28 mouse cellular contexts compared by ENCODE assay signal in the genomic region with DNA sequence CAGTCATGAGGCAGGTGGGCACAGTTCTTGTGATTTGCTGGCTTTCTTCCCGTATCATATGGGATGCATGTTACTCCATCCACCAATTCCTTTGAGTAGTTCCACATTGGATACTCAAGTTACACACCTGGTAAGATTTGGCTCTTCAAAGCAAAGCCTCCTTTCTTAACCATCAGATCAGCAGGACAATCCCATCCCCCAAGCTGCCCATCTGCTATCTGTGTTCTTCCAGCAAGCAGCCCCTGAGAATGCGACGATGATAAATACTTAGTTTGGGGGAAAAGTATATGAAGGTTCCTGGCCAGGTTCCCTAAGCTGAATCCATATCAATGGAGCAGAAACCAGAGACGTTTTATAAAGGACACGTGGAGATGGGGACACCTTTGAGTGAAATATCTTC. TPM values are rescaled to one million over a fixed set of nuclear protein-coding genes. Genes with fewer than 3 reads are reported as not detected.
DNase-seq lines count a peak whose midpoint lies in the region; ATAC-seq and TF ChIP-seq lines count a peak whose summit lies in the region.
"Had no signal": no experiment of that assay in that cellular context is flagged by ENCODE, and none has a peak within 500 bp of the region (broad histone marks: within the 10 kb centered on the region; RNA-seq: fewer than 3 reads in every experiment).

No protein-coding gene starts in this region.

- peaks cover 3% of the 10 kb centered on the region for H3K36me3 ChIP-seq in heart, adult 2 months (ENCODE audit: control insufficient read depth, insufficient read depth, low read length)
- no peaks in the 10 kb centered on the region for H3K36me3 ChIP-seq in kidney, embryonic 14.5 days (ENCODE audit: control insufficient read depth, insufficient read depth, low read length)
- H3K36me3 ChIP-seq: embryonic facial prominence, embryonic 10.5 days; embryonic facial prominence, embryonic 13.5 days; forebrain, embryonic 12.5 days; forebrain, embryonic 15.5 days; heart, embryonic 10.5 days; heart, embryonic 13.5 days had no signal

- WGBS in cerebellum, adult 2 months, result 67% methylated on average over 5 of the region's 5 CpGs
- WGBS in heart, adult 2 months, result 68% methylated on average over 5 of the region's 5 CpGs
- 93% methylated on average over 5 of the region's 5 CpGs for WGBS in kidney, embryonic 14.5 days

- no peak for TF ChIP-seq CTCF in cerebellum, adult 2 months (IDR thresholded peaks at IDR 0.05; ENCODE audit: borderline replicate concordance, insufficient read depth, low read depth, low read length)
- TF ChIP-seq CTCF in heart, adult 2 months (IDR thresholded peaks at IDR 0.05), result no peak

- no peaks in the 10 kb centered on the region for H3K27me3 ChIP-seq in cerebellum, adult 2 months (ENCODE audit: control insufficient read depth, insufficient read depth, low read length)
- no peaks in the 10 kb centered on the region for H3K27me3 ChIP-seq in heart, adult 2 months (ENCODE audit: control insufficient read depth, insufficient read depth, low read length)
- H3K27me3 ChIP-seq in kidney, embryonic 14.5 days (ENCODE audit: control insufficient read depth, insufficient read depth, low read length), result peaks cover 17% of the 10 kb centered on the region
- H3K27me3 ChIP-seq: Patski had no signal

- H3K4me3 ChIP-seq in cerebellum, adult 2 months (replicated peaks; ENCODE audit: insufficient read depth, low read depth, low read length), result no peak overlapping the region
- no peak overlapping the region for H3K4me3 ChIP-seq in heart, adult 2 months
- H3K4me3 ChIP-seq in kidney, embryonic 14.5 days (ENCODE audit: low read length), result no peak overlapping the region
- H3K4me3 ChIP-seq: embryonic facial prominence, embryonic 10.5 days; embryonic facial prominence, embryonic 13.5 days; erythroblast, embryonic 14.5 days; forebrain, embryonic 12.5 days; forebrain, embryonic 15.5 days; heart, embryonic 10.5 days; heart, embryonic 13.5 days had no signal

- no peak overlapping the region for H3K27ac ChIP-seq in cerebellum, adult 2 months (ENCODE audit: insufficient read depth, low read length)
- peak overlapping the region; percentile 76; the same call in 1 of the 2 replicates for H3K27ac ChIP-seq in heart, adult 2 months
- H3K27ac ChIP-seq in kidney, embryonic 14.5 days (ENCODE audit: low read depth, low read length), result no peak overlapping the region
- H3K27ac ChIP-seq: embryonic facial prominence, embryonic 10.5 days; embryonic facial prominence, embryonic 13.5 days; forebrain, embryonic 12.5 days; forebrain, embryonic 15.5 days; heart, embryonic 10.5 days; heart, embryonic 13.5 days; hindbrain, embryonic 14.5 days; hindbrain, postnatal 0 days had no signal

- no peaks in the 10 kb centered on the region for H3K4me1 ChIP-seq in cerebellum, adult 2 months (ENCODE audit: control insufficient read depth, insufficient read depth, low read length)
- H3K4me1 ChIP-seq in heart, adult 2 months (ENCODE audit: control insufficient read depth, insufficient read depth, low read length), result peaks cover 16% of the 10 kb centered on the region
- H3K4me1 ChIP-seq in kidney, embryonic 14.5 days (ENCODE audit: control insufficient read depth, insufficient read depth, low read length), result peaks cover 14% of the 10 kb centered on the region; the same call in 1 of the 2 replicates

- no peak for TF ChIP-seq EP300 in heart, adult 2 months (IDR thresholded peaks at IDR 0.05; ENCODE audit: insufficient read depth, low read depth, low read length)

- no peaks in the 10 kb centered on the region for H3K79me2 ChIP-seq in heart, adult 2 months (replicated peaks; ENCODE audit: control insufficient read depth, insufficient read depth, low read length)

- no peak overlapping the region for H3K4me2 ChIP-seq in kidney, embryonic 14.5 days (replicated peaks; ENCODE audit: low read depth, low read length)
- H3K4me2 ChIP-seq: embryonic facial prominence, embryonic 13.5 days; forebrain, embryonic 12.5 days; forebrain, embryonic 15.5 days; heart, embryonic 13.5 days; hindbrain, embryonic 14.5 days had no signal

- H3K9ac ChIP-seq in heart, adult 2 months (ENCODE audit: low read depth, low read length), result no peak overlapping the region
- no peak overlapping the region for H3K9ac ChIP-seq in kidney, embryonic 14.5 days (ENCODE audit: low read depth, low read length)
- H3K9ac ChIP-seq: embryonic facial prominence, embryonic 13.5 days; forebrain, embryonic 12.5 days; forebrain, embryonic 15.5 days; heart, embryonic 13.5 days; hindbrain, embryonic 14.5 days had no signal

- ATAC-seq in kidney, embryonic 14.5 days (ENCODE audit: low FRiP score, low TSS enrichment), result no peak
- ATAC-seq: forebrain, embryonic 15.5 days; hindbrain, postnatal 0 days; Patski had no signal

- intact Hi-C loops in heart, adult 2 months (cut with DNase I), result no loop called here

- DNase-seq in cerebellum, postnatal 10 days, result peak; percentile 55 to 63
- no peak for DNase-seq in cerebellum, adult 2 months
- DNase-seq in heart, adult 2 months, result no peak
- no peak for DNase-seq in heart, adult 8-10 months (ENCODE audit: low spot score)
- peak; percentile 6 for DNase-seq in thymus, postnatal 4 days
- no peak for DNase-seq in thymus, postnatal 10 days (ENCODE audit: low spot score in 2 of 2)
- DNase-seq: adrenal gland, postnatal 10 days; adrenal gland, postnatal 36 days; cerebellum, adult 11 months; cerebellum, adult 8-10 months; cerebellum, postnatal 36 days; embryo, embryonic 11 days; gastrocnemius, postnatal 10 days; gastrocnemius, postnatal 36 days; heart, adult 11 months; heart, postnatal 14 days; heart, postnatal 4 days had no signal

- H3K9me3 ChIP-seq in kidney, embryonic 14.5 days (ENCODE audit: control insufficient read depth, low read length), result no peaks in the 10 kb centered on the region
- H3K9me3 ChIP-seq: embryonic facial prominence, embryonic 10.5 days; embryonic facial prominence, embryonic 13.5 days; forebrain, embryonic 12.5 days; forebrain, embryonic 15.5 days; heart, embryonic 10.5 days; heart, embryonic 13.5 days had no signal

- no peak for TF ChIP-seq POLR2A in cerebellum, adult 2 months (IDR thresholded peaks at IDR 0.05; ENCODE audit: borderline replicate concordance, insufficient read depth, low read length)
- TF ChIP-seq POLR2A in heart, adult 2 months (IDR thresholded peaks at IDR 0.05; ENCODE audit: insufficient read depth, low read depth, low read length), result no peak

RNA-seq across cellular contexts. Expression of a gene that starts 3.7 kb away (rescaled TPM):
- 19.9 and 21.5 TPM in 2 replicates for polyA plus RNA-seq in cerebellum, adult 2 months (2012; rRNA removed)
- total RNA-seq in heart, adult 2 months (2021), result 100 to 1,000 TPM; 192 to 198 TPM
- 71.6 and 81.9 TPM in 2 replicates for polyA plus RNA-seq in heart, adult 2 months (2012; rRNA removed)
- 100 to 1,000 TPM; 175 to 206 (median 179) TPM for total RNA-seq in heart, adult 8-10 months (2022)
- polyA plus RNA-seq in kidney, embryonic 14.5 days (2014; fragmentation: Nextera tagmentation; extraction: Ambion mirVana), result 0.18 and 0.30 TPM in 2 replicates

RNA-seq across cellular contexts. Expression of a gene that starts 30.8 kb away (rescaled TPM):
- polyA plus RNA-seq in cerebellum, adult 2 months (2012; rRNA removed), result 19.1 and 21.0 TPM in 2 replicates
- 1 to 10 TPM; 6.0 TPM for total RNA-seq in heart, adult 2 months (2021)
- polyA plus RNA-seq in heart, adult 2 months (2012; rRNA removed), result 8.3 and 10.9 TPM in 2 replicates
- total RNA-seq in heart, adult 8-10 months (2022), result 1 to 10 TPM; 5.9 to 6.6 (median 6.3) TPM
- polyA plus RNA-seq in kidney, embryonic 14.5 days (2014; fragmentation: Nextera tagmentation; extraction: Ambion mirVana), result 6.3 and 8.4 TPM in 2 replicates

RNA-seq across cellular contexts. Expression of a gene that starts 31.5 kb away (rescaled TPM):
- 2.4 and 2.6 TPM in 2 replicates for polyA plus RNA-seq in cerebellum, adult 2 months (2012; rRNA removed)
- 1 to 10 TPM; 1.3 to 1.5 TPM for total RNA-seq in heart, adult 2 months (2021)
- 3.9 and 5.7 TPM in 2 replicates for polyA plus RNA-seq in heart, adult 2 months (2012; rRNA removed)
- 1 to 10 TPM in 1 of 4 experiments, under 1 TPM in 3; 0.69 to 1.1 (median 0.93) TPM for total RNA-seq in heart, adult 8-10 months (2022)
- 1.6 and 1.8 TPM in 2 replicates for polyA plus RNA-seq in kidney, embryonic 14.5 days (2014; fragmentation: Nextera tagmentation; extraction: Ambion mirVana)
- polyA plus RNA-seq: erythroblast, embryonic 14.5 days had no signal

Comparison
In these comparisons a context has a peak if more than half of its experiments do, and no peak if none do; other contexts are left out.
1. DNase-seq: peak in cerebellum, postnatal 10 days (2 of 2) and thymus, postnatal 4 days (single experiment); none in cerebellum, adult 2 months (0 of 2), heart, adult 2 months (0 of 2), heart, adult 8-10 months (single experiment) and thymus, postnatal 10 days (0 of 2).
2. RNA of a gene that starts 3.7 kb away (polyA plus RNA-seq): 71.6 to 81.9 TPM in heart, adult 2 months and 19.9 to 21.5 TPM in cerebellum, adult 2 months; 0.18 to 0.30 TPM in kidney, embryonic 14.5 days; every median in the first group is over 10 times any median in the second.